Mouse (Mus musculus): ENCODE measurements at regions not wholly inside any gene's neighbourhood (a gene's known extent, or its start where the extent isn't known, plus 50 kb on each side); places are given as distances from the start of the nearest gene placed in this dataset.
"Not testable (repeated sequence)": the region's sequence is repeated elsewhere in the genome, so short reads cannot be mapped to it uniquely, and the experiment has no call there.

DNA sequence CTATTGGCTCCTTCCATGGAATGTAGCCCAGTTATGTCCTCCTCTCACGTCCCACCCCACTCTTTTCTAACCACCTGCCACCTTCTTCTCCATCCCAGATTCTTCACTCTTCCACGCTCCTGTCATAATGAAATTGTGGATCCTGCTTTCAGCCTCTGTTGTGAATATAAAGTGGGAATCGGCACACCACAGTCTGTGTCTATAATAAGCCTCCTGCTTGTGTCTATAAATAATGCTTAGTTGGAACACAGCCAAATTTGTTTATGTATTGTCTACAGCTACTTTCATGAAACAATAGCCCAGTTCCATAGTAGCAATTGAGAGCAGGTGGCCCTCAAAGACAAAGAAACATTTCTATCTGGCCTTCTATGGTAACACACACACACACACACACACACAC, 137.5 kb upstream of the Rps6ka3 start:
- DNase-seq (ENCODE audit: low spot score): no peak

DNA sequence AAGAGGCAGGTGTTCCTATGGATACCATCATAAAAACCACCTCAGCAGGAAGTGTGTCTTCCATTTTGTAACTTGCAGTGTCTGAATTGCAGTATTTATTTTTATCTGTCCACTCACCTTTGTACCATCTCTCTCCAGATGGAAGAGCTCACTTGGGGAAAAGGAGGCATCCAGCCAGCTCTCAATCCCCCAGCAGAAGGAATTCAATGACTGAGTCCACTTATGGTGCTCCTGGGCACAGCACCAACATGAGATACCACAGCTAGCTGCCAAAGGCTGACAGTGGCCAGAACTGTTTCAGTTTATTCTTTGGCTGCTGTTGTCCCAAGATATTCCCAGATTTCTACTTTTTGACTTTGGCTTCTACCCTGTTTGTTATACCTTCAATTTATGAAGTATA, 136.6 kb upstream of the Rps6ka3 start:
- DNase-seq (ENCODE audit: low spot score): no peak

DNA sequence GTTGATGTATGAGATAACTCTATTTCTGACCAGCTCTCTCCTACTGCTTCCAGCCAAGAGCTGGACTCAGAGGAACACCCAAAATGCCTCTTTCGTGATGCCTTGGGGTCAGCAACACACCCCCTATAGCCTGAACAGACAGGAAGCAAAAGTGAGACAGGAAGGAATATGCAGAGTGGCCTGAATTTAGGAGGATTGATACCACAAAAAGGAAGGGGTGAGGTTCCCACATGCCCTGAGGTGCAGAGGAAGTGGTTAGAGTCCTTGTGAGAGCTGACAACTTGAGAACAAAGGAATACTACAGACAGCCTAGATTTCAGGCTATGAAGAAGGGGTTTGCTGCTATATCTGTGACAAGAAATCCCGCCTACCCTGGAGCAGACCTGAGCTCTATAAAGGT, 129.6 kb upstream of the Rps6ka3 start:
- DNase-seq (ENCODE audit: low spot score): no peak

DNA sequence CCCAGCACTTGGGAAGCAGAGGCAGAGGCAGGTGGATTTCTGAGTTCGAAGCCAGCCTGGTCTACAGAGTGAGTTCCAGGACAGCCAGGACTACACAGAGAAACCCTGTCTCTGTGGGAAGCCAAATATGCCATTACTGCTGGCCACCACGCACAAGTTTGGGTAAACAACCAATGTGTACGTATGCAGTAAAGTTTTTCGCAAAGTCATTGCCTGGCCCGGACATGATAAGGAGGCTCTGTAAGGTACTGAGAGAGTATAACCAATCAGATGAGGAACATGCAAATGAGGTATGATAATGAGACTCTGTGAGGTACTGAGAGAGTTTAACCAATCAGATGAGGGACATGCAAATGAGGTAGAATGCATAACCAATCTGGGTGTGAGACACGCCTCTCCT, 99.5 kb upstream of the Rps6ka3 start:
- DNase-seq (ENCODE audit: low spot score): not testable (repeated sequence)

GRCm38 (mm10) chrX:159116210-159116609, 93.9 kb upstream of the Rps6ka3 start:
- no peak for DNase-seq (ENCODE audit: low spot score)

- no peak for DNase-seq (ENCODE audit: low spot score)
These were observed 69.6 kb upstream of the Rps6ka3 start for GRCm38 (mm10) chrX:159140554-159140953.

GRCm38 (mm10) chrX:159143278-159143677, 66.8 kb upstream of the Rps6ka3 start:
- DNase-seq (ENCODE audit: low spot score): no peak

DNA sequence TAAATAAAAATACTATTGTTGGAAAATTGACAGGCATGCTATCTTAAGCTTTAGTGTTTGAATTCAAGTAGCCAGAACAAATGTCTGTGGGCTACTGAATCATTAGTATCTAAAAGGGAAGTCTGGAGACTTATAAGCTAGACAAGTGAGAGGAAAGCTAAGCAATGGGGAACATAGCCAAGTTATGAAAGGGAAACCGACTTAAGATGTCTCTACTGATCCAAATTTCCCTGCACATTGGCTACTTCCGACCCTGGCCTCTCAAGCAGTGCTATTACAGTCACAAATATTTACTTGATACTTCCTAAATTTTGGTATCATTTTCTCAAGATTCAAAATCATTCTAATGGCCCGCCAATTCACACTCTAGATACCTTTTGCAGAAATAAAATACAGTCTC, 65.4 kb upstream of the Rps6ka3 start:
- DNase-seq (ENCODE audit: low spot score): no peak

- DNase-seq (ENCODE audit: low spot score): no peak
These were observed 64.9 kb upstream of the Rps6ka3 start for GRCm38 (mm10) chrX:159145212-159145611.

GRCm38 (mm10) chrX:159155786-159156185, 54.3 kb upstream of the Rps6ka3 start:
- DNase-seq (ENCODE audit: low spot score): no peak

DNA sequence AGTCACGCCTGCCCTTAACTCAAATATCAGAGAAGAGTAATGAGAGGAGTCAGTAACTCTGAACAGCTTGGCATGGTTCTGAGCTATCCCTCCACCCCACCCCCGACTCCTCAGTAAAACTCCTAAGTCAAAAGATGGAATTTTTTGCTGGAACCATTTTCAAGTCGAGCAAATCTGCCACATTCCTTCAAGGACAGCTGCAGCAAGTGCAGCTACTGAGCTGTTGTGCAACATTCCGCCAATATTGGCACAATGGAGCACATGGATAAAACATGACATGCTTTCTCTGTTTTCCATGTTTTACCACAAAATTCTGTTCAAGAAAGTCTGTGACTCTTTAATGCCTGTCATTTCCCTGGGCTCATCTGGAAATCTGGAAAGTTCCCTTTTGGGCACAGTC, 53.1 kb upstream of the Rps6ka3 start:
- DNase-seq (ENCODE audit: low spot score): no peak

DNA sequence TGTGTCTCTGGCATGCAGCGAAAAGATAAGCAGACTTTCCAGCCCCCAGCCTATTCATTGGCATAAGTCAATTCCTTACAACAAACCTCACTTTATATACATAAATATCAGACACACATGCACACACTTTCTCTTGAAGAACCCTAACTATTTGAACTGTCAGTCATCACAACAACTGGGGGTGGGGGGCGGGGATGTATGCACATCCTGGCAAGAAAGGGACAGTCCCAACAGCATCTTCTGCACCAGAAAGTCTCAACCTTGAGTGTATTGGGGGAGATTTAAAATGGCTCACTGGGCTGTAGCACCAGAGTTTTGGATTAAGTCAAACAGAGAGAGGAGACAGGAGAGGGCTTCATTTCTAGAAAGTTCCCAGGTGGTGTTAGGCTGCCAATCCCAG, 50.4 kb upstream of the Rps6ka3 start:
- DNase-seq (ENCODE audit: low spot score): no peak
